Mouse (Mus musculus): Measurements from ENCODE around the gene Calhm3. TPM values are rescaled to one million over a fixed set of nuclear protein-coding genes. Genes with fewer than 3 reads are reported as not detected.
A peak's percentile ranks its signal among the peaks of the same experiment; 100 is the strongest.

The Calhm3 gene
- not detected in 2 replicates for polyA plus RNA-seq (2015; fragmentation: Nextera tagmentation; extraction: Ambion mirVana)

DNA sequence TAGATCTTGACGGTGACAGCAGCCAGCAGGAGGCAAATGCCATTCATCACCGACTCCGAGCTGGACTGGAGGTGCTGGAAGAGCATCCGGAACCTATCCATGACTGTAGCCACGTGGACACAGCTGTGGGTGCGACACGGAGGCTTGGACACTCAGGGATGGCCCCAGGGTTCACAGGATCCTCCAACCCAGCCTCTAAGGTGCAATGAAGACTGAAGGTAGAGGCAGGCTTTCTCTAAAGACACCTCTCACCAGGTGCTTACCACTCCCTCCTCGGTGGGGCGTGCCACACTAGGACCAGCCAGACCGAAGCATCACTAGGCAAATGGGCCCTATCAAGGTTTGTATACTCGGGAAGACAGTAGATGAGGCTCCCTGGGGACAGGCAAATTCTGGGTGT, at the start of gene Calhm3:
TSS of gene Calhm3 (minus strand) at position 101 of the 400 bp plus-strand sequence.
- H3K4me1 ChIP-seq, result no peaks in the 10 kb centered on the region
- no peak within 1 kb of the TSS for H3K27ac ChIP-seq
- no peaks in the 10 kb centered on the region for H3K27me3 ChIP-seq (replicated peaks)
- H3K9me3 ChIP-seq, result no peaks in the 10 kb centered on the region
- no peak for ATAC-seq (ENCODE audit: insufficient read depth, low FRiP score, low read depth)
- 81% methylated on average over 11 of the region's 11 CpGs for WGBS
- H3K9ac ChIP-seq, result no peak within 1 kb of the TSS
- no peak within 1 kb of the TSS for H3K4me3 ChIP-seq (replicated peaks)
- no peak within 1 kb of the TSS for H3K4me2 ChIP-seq
- H3K36me3 ChIP-seq, result no peaks in the 10 kb centered on the region

- 61% methylated on average over 1 of the region's 1 CpGs for WGBS
- no peak overlapping the region for H3K4me2 ChIP-seq
- H3K9me3 ChIP-seq, result no peaks in the 10 kb centered on the region
- no peaks in the 10 kb centered on the region for H3K27me3 ChIP-seq (replicated peaks)
- no peak for ATAC-seq (ENCODE audit: insufficient read depth, low FRiP score, low read depth)
- H3K4me3 ChIP-seq (replicated peaks), result no peak overlapping the region
- no peak overlapping the region for H3K9ac ChIP-seq
- H3K27ac ChIP-seq, result no peak overlapping the region
- 0 out of 2 replicates have a peak, but pooled peaks cover 7% of the 10 kb centered on the region for H3K4me1 ChIP-seq
- H3K36me3 ChIP-seq, result no peaks in the 10 kb centered on the region
Observed at GRCm38 (mm10) chr19:47206126-47206525, 48.6 kb upstream of the Calhm3 start.

- Histone ChIP-seq H3K27ac (no peak overlapping the region), H3K9me3 (no peaks in the 10 kb centered on the region), H3K27me3 (replicated peaks) (no peaks in the 10 kb centered on the region), H3K36me3 (no peaks in the 10 kb centered on the region), H3K4me2 (no peak overlapping the region), H3K4me3 (replicated peaks) (no peak overlapping the region), H3K9ac (no peak overlapping the region), H3K4me1 (0 out of 2 replicates have a peak, but pooled peaks cover 9% of the 10 kb centered on the region)
- 90% methylated on average over 6 of the region's 6 CpGs for WGBS
- ATAC-seq (ENCODE audit: insufficient read depth, low FRiP score, low read depth), result no peak
Observed at GRCm38 (mm10) chr19:47204653-47205052, 47.1 kb upstream of the Calhm3 start.

- Histone ChIP-seq H3K9me3 (no peaks in the 10 kb centered on the region), H3K4me1 (0 out of 2 replicates have a peak, but pooled peaks cover 9% of the 10 kb centered on the region), H3K27ac (peak overlapping the region; percentile 90), H3K27me3 (replicated peaks) (no peaks in the 10 kb centered on the region), H3K4me3 (replicated peaks) (no peak overlapping the region), H3K9ac (no peak overlapping the region), H3K36me3 (no peaks in the 10 kb centered on the region), H3K4me2 (no peak overlapping the region)
- ATAC-seq (ENCODE audit: insufficient read depth, low FRiP score, low read depth), result no peak
- WGBS, result 78% methylated on average over 6 of the region's 6 CpGs
Observed at GRCm38 (mm10) chr19:47203042-47203441, 45.5 kb upstream of the Calhm3 start.

DNA sequence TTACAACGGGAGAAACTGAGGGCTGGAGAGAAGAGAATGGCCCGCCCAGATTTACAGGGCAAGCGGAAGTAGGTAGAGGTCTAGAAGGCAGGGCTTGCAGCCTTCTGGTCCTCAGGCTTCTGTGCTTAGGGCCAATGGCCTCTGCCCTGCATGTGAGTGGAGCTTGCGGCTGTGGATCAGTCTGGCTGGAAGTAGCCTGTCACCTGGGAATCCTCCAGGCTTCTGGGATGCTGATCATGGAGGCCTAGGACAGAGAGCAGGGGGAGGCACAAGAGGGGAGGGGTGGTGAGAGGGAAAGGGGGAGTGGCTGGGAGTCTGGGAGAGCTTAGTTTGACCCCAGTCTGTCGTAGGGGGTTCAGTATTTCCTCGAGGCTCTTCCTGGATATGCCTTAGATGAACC, 44.9 kb upstream of the Calhm3 start:
- WGBS, result 48% methylated on average over 6 of the region's 6 CpGs
- Histone ChIP-seq H3K4me1 (0 out of 2 replicates have a peak, but pooled peaks cover 9% of the 10 kb centered on the region), H3K9me3 (no peaks in the 10 kb centered on the region), H3K4me2 (peak overlapping the region; percentile 26; the same call in 1 of the 2 replicates), H3K27ac (peak overlapping the region; percentile 90), H3K36me3 (no peaks in the 10 kb centered on the region), H3K9ac (no peak overlapping the region), H3K4me3 (replicated peaks) (no peak overlapping the region), H3K27me3 (replicated peaks) (no peaks in the 10 kb centered on the region)
- ATAC-seq (ENCODE audit: insufficient read depth, low FRiP score, low read depth), result peak; percentile 56

GRCm38 (mm10) chr19:47201972-47202371, 44.4 kb upstream of the Calhm3 start:
- Histone ChIP-seq H3K4me1 (0 out of 2 replicates have a peak, but pooled peaks cover 9% of the 10 kb centered on the region), H3K4me2 (peak overlapping the region; percentile 38; the same call in 1 of the 2 replicates), H3K9ac (no peak overlapping the region), H3K36me3 (no peaks in the 10 kb centered on the region), H3K27me3 (replicated peaks) (no peaks in the 10 kb centered on the region), H3K9me3 (no peaks in the 10 kb centered on the region), H3K27ac (peak overlapping the region; percentile 90), H3K4me3 (replicated peaks) (no peak overlapping the region)
- 28% methylated on average over 12 of the region's 12 CpGs for WGBS
- peak; percentile 57; the same call in 1 of the 2 replicates for ATAC-seq (ENCODE audit: insufficient read depth, low FRiP score, low read depth)

- ATAC-seq (ENCODE audit: insufficient read depth, low FRiP score, low read depth), result no peak
- Histone ChIP-seq H3K9ac (no peak overlapping the region), H3K36me3 (no peaks in the 10 kb centered on the region), H3K27ac (no peak overlapping the region), H3K4me2 (no peak overlapping the region), H3K4me3 (replicated peaks) (no peak overlapping the region), H3K27me3 (replicated peaks) (no peaks in the 10 kb centered on the region), H3K9me3 (no peaks in the 10 kb centered on the region), H3K4me1 (0 out of 2 replicates have a peak, but pooled peaks cover 9% of the 10 kb centered on the region)
- 75% methylated on average over 13 of the region's 13 CpGs for WGBS
Observed at GRCm38 (mm10) chr19:47198671-47199350, 41.2 kb upstream of the Calhm3 start.

DNA sequence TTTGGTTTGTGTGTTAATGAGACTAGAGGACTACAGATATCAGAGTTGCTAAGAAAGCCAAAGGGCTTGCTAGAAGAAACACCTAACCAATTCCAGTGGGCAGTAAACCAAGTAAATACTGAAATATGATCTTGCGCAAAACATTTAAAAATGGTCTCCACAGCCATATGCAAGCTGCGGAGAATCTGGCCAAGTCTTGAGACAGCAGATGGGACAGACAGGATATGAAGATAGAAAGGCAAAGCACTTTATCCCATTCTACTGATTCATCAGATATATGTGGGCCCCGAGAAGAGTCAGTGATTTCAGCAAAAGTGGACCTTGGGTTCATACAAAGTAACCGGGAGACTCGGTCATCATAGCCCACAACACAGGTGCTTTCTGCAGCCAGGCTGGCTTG, 34.6 kb upstream of the Calhm3 start:
- Histone ChIP-seq H3K4me2 (no peak overlapping the region), H3K9me3 (no peaks in the 10 kb centered on the region), H3K27ac (no peak overlapping the region), H3K36me3 (no peaks in the 10 kb centered on the region), H3K27me3 (replicated peaks) (no peaks in the 10 kb centered on the region), H3K4me1 (no peaks in the 10 kb centered on the region), H3K9ac (no peak overlapping the region), H3K4me3 (replicated peaks) (no peak overlapping the region)
- WGBS, result 93% methylated on average over 5 of the region's 5 CpGs
- no peak for ATAC-seq (ENCODE audit: insufficient read depth, low FRiP score, low read depth)

GRCm38 (mm10) chr19:47188515-47189128, 31.1 kb upstream of the Calhm3 start:
- Histone ChIP-seq H3K4me2 (no peak overlapping the region), H3K4me3 (replicated peaks) (no peak overlapping the region), H3K27me3 (replicated peaks) (0 out of 2 replicates have a peak, but pooled peaks cover 4% of the 10 kb centered on the region), H3K27ac (no peak overlapping the region), H3K9me3 (no peaks in the 10 kb centered on the region), H3K36me3 (no peaks in the 10 kb centered on the region), H3K4me1 (no peaks in the 10 kb centered on the region), H3K9ac (no peak overlapping the region)
- peak; percentile 35; the same call in 1 of the 2 replicates for ATAC-seq (ENCODE audit: insufficient read depth, low FRiP score, low read depth)
- 71% methylated on average over 11 of the region's 11 CpGs for WGBS

DNA sequence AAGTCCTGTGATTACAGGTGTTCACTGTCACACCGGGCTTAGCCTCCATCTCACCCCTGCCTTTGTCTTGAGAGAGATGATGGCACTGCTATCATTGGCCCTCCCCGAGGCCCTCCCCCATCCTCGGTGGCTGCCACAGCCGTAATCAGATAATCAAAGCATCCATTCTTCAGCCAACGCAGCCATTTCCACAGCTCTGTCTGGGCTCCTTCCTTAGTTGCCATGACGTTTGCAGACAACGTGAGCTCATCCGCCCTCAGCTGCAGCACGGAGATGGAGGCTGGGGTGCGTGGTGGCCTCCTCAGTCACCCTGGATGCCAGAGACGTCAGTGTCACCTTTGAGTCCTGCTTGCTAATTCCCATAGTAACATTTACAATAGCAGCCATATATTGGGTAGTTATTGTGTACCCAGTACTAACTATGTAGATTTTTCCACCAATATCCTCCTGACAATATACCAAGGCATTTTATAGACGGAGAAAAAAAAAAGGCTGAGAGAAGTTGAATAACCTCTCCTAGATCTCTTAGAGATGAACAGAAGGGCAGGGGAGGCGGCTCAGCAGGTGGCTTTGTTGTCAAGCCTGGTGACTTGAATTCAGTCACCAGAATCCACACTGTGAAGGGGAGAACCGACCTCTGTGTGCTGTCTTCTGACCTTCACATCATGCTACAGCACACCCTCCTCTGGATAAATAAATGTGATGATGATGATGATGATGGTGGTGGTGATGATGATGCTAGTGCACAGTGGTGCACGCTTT, 29.1 kb upstream of the Calhm3 start:
- WGBS, result 45% methylated on average over 15 of the region's 15 CpGs
- Histone ChIP-seq H3K9me3 (no peaks in the 10 kb centered on the region), H3K27ac (no peak overlapping the region), H3K4me3 (replicated peaks) (no peak overlapping the region), H3K4me2 (no peak overlapping the region), H3K36me3 (no peaks in the 10 kb centered on the region), H3K4me1 (no peaks in the 10 kb centered on the region), H3K9ac (no peak overlapping the region), H3K27me3 (replicated peaks) (0 out of 2 replicates have a peak, but pooled peaks cover 4% of the 10 kb centered on the region)
- ATAC-seq (ENCODE audit: insufficient read depth, low FRiP score, low read depth), result no peak

GRCm38 (mm10) chr19:47184736-47185135, 27.2 kb upstream of the Calhm3 start:
- H3K4me3 ChIP-seq (replicated peaks), result no peak overlapping the region
- no peak overlapping the region for H3K9ac ChIP-seq
- no peak for ATAC-seq (ENCODE audit: insufficient read depth, low FRiP score, low read depth)
- H3K4me1 ChIP-seq, result 0 out of 2 replicates have a peak, but pooled peaks cover under 1% of the 10 kb centered on the region
- H3K27ac ChIP-seq, result no peak overlapping the region
- H3K36me3 ChIP-seq, result no peaks in the 10 kb centered on the region
- peaks cover 10% of the 10 kb centered on the region for H3K27me3 ChIP-seq (replicated peaks)
- 45% methylated on average over 4 of the region's 4 CpGs for WGBS
- no peaks in the 10 kb centered on the region for H3K9me3 ChIP-seq
- H3K4me2 ChIP-seq, result no peak overlapping the region
